Mouse (Mus musculus): ENCODE measurements around the gene Tnfsfm13.
A peak's percentile ranks its signal among the peaks of the same experiment; 100 is the strongest.
"Not testable (repeated sequence)": the region's sequence is repeated elsewhere in the genome, so short reads cannot be mapped to it uniquely, and the experiment has no call there.

Gene Tnfsfm13

DNA sequence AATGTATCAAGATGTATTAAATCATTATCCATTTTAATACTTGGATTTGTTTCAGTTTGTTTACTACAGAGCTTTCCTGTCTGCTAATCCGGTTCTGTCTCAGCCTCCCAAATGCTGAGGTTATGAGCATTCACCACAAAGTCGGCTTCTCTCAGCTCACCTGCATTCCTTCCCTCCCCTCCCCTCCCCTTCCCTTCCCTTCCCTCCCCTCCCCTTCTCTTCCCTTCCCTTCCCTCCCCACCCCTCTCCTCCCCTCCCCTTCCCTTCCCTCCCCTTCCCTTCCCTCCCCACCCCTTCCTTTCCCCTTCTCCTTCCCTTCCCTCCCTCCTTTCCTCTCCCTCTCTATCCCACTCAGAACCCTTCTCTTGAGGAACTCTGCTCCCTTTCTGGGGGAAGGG is 8.7 kb upstream of the Tnfsfm13 start:
- no peak for DNase-seq (ENCODE audit: low read depth, low spot score)

DNA sequence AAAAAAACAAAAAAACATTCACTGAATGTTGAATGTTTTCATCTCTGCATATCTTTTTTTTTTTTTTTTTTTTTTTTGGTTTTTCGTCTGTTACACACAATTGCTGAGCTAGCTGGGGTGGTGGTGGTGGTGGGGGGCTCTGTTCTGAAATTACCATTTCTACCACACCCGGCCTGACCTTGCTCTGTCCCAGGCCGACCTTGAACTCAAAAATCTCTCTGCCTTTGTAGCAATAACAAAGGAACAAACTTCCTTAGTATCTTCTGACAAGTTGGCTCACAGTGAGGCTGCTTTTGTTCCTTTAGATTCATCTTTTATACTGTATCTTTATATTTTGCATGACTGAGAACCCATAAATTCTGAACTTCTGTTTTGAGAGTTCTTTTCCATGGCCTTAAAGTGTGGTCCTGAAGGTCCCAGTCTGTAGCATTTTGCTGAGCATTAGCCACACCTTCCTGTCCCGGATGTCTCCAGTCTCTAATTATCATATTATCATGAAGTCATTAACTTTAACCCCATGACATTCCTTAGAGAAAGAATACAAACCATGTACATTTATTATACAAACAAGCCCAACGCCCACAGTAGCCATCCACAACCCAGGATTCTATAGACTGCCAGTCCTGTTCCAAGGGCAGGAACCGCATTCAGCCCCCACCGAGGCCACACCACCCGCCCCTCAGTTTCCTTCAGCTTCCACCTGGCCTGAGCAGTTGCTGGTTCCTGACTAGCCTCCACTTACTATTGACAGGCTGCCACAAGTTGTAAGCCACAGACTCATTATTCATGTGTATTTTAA is 8.1 kb upstream of the Tnfsfm13 start:
- DNase-seq (ENCODE audit: low read depth, low spot score) = no peak

DNA sequence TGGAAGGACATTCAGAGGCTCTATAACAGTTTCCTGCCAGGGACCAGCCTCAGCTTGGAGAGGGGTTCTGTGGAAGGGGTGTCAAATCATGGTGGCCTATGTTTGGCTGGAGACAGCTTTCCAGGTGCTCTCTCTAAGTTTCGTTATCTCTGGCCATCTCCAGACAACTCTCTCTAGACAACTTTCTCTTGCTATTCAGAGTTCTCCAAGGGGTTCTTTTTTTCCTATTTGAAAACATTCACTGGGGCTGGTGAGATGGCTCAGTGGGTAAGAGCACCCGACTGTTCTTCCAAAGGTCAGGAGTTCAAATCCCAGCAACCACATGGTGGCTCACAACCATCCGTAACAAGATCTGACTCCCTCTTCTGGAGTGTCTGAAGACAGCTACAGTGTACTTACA is 7.5 kb upstream of the Tnfsfm13 start:
- not testable (repeated sequence) for DNase-seq (ENCODE audit: low read depth, low spot score)

DNA sequence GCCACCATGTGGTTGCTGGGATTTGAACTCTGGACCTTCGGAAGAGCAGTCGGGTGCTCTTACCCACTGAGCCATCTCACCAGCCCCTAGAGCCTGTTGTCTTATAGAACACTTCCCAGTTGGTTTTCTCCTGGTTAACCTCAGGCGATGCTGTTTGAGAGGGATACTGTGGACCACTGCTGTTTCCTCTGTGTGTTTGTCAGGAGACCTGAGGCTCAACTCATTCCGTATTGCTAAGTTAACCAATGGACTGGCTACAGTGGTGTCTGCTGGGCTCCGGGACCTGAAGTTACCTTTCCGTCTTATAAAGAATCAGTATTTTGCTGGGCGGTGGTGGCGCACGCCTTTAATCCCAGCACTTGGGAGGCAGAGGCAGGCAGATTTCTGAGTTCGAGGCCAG is 7.0 kb upstream of the Tnfsfm13 start:
- not testable (repeated sequence) for DNase-seq (ENCODE audit: low read depth, low spot score)

DNA sequence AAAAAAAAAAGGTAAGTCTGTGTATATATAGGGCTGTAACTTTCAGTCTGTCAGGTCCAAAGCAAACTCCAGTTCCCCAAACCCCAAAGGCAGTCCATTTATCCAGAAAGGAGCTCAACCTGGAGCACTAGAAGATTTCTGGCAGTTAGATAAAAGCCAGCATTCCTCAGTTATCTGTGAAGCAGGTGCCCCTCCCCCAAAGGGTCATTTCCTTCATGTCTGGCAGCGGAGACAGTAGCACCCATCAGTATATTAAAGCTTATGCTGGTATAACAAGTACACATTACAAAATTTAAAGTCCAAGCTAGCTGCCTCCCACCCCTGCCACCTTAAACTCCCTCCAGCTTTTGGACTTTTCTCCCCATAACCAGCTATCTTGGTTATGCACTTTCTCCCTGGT is 3.7 kb upstream of the Tnfsfm13 start:
- DNase-seq (ENCODE audit: low read depth, low spot score) = no peak

DNA sequence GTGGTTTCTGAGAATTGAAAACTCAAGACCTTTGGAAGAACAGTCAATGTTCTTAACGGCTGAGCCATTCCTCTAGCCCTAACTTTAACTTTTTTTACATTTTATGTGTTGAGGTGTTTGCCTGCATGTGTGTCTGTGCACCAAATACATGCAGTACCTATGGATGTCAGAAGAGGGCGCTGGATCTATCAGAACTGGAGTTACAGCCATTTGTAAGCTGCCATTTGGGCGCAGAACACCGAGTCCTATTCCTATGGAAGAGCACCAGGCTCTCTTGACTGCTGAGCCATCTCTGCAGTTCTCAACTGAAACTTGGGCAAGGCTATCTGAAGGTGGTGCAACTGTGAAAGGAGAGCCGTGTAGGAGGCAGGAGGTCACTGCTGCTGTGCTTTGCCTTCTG is 2.7 kb upstream of the Tnfsfm13 start:
- DNase-seq (ENCODE audit: low read depth, low spot score) = no peak

DNA sequence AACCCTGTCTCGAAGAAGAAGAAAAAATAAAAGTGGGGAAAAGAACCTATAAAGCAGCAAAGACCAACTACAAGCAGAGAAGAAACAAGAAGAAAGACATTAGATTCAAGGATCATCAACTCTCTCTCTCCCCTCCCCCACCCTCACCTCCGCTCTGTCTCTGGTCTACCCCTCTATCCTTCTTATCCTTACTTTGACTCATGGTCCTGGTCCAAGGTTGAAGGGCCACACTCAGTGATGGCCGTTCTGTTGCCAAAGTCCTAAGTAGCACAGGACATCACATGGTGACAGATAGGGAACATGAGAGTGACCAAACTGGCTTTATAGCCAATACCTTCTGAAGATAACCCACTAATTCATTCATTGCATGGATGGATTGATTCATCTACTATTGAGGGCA is 1.5 kb upstream of the Tnfsfm13 start:
- no peak for DNase-seq (ENCODE audit: low read depth, low spot score)

DNA sequence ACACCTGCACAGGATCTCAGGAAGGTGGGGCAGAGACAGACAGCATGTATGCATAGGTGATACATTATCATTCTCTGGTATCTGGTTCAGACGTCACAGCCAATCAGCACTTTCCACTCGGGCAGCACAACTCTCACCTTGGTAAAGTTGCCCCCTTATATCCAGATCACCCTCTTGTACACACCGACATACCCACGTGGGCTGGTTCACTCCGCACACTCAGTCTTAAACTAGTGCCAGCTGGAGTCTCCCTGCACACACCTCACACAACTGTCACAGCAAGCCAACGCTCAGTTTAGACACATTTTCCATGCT is 895 bp downstream of the Tnfsfm13 start:
- DNase-seq (ENCODE audit: low read depth, low spot score) = no peak

DNA sequence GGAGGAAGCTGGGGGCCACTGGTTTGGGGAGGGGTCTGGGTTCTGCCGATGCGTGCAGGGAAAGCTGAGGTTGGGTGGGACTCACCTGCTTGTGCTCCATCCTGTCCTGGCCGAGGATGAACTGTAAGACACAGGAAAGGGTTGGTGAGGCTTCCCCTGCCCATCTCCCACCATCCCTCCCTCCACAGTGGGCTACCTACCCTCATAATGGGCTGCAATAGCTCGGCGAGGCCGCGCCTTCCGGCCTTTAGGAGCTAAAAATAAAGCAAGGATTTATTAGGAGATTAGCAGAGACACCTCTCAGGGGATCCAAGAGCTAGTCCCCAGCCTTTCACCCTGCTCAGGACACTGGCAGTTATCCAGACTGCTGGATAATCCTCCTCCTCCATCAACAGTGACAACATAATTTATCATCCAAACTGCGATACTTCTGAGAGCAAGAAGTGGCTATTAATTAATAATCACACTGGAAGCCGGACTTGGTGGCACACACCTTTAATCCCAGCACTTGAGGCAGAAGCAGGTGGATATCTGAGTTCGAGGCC is 2.4 kb downstream of the Tnfsfm13 start:
- DNase-seq (ENCODE audit: low read depth, low spot score) = no peak

DNA sequence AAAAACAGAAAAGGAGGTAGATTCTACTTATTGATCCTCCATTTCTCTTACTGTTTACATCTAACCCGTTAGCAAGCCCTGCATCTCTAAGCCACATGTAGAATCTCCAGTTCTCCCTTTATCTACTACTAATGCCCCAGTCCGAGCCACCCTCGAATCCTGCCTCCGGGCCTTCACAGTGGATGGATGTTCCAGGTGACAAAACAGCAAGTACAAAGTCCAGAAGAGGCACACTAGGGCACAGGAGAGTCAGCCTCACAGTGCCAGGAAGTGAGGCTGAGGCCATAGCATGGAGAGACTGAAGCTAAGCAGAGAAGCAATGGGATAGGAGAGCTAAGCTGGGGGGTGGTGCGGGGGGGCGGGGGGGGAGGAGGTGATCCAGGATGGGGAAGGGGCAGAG is 3.0 kb downstream of the Tnfsfm13 start:
- no peak for DNase-seq (ENCODE audit: low read depth, low spot score)

DNA sequence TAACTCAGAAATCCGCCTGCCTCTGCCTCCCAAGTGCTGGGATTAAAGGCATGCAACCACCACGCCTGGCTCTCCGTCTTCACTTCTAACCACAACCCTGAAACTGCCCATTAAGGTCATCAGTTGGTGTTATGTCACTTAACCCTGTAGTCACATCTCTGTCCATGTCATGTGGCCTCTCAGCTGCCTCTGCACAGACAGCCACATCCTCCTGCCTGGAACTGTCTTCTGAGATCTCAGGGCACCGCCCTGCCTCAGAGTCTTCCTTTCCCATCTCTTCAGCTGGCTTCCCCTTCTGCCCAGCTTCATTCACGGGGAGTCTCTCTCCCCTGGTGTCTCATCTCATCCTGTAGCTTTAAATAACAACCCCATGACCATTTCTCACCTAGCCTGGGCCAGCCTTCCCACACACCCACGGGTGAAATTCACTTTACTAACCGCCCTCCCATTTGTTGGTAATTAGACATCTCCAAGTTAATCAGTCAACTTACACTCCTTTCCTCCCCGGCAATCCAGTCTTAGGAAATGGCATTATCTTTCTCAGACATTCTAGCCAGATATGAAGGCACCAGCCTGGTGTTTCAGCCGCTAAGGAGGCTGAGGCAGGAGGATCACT is 3.6 kb downstream of the Tnfsfm13 start:
- DNase-seq (ENCODE audit: low read depth, low spot score) = no peak

DNA sequence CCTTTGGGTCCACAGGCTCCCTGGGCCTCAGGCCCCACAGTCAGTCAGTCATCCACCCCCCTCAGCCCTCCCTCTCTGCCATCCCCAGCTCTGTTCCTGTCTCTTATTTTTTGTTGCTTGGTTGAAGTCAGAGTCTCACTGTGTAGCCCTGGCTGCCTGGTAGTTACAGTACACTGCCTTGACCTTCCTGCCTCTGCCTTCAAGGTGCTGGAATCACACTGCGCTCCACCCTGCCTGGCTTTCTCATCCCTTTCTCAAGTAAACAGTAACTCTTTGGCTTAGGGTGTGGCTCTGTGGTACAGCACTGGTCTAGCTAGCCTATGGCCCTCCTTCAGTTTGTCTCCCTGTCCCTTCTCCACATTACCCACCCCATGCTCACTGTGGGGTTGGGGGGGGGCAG is 6.0 kb downstream of the Tnfsfm13 start:
- no peak for DNase-seq (ENCODE audit: low read depth, low spot score)

DNA sequence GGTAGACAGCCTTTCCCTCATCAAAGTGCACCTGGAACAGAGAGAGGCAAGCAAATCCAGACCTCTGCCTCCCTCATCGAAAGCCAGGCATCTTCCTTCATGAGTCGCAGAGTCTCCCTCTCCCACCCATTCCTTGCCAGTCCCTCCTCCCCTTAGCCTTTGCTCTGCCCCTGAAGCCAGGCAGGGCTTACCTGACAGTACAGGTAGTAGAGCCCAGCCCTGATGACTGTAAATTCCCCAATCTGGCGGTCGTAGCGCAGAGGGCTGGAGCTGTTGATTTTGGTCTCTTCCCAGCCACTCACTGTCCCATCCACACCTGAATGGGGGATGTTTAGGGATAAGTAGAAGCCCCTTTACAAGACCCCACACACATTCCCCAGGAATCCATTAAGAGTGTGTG is 8.8 kb downstream of the Tnfsfm13 start:
- no peak for DNase-seq (ENCODE audit: low read depth, low spot score)

DNA sequence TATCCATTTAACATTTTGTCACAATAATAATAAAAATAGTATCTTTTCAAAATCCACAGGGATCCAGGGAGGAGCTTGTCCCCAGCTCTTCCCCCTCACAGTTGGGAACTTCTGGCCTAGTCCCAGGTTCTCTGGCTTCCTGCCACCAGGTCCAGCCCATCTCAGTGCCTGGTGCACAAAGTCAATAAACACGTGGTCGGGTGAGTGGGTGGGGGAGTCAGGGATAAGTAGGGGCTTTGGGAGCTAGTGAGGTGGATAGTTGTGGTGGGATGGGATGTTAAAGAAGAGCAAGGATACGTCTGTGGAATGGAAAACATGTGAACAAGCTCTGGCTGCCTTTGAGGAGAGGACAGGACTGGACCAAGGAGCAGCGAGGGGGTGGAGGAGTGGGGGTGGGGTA is 9.5 kb downstream of the Tnfsfm13 start:
- no peak for DNase-seq (ENCODE audit: low read depth, low spot score)

DNA sequence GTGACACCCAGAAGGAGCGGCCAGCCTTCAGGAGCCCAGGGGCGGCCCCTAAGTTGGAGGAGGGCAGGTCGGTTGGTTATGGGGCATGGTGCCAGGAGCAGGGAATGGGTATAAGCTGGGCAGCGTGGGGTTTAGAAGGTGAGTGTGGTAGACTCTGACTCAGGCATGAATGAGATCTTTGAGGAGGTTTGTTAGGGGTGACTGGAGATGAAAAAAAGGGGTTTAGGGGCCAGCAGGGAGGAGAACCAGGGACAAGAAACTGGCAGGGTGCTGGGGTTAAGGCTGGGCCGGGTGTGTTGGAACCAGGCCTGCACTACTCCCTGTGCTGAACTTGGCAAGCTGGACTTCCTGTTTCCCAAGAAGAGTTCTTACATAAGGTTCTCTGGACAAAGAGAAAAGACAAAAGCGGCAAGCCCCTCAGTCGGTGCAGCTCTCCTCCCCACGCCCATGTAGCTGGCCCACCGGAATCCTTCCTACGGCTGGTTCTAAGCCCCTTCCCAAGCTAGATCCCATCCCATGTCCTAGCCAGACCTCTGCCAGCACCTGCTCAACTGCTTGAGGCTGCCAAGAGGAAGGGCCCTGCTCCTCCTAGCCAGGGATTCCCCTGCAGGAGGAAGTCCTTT is 10.3 kb downstream of the Tnfsfm13 start, which contains the start of gene Tnfsf13:
Gene Tnfsf13 (minus strand): TSS at position 259 of the 623 bp plus-strand sequence.
- no peak for DNase-seq (ENCODE audit: low read depth, low spot score)

DNA sequence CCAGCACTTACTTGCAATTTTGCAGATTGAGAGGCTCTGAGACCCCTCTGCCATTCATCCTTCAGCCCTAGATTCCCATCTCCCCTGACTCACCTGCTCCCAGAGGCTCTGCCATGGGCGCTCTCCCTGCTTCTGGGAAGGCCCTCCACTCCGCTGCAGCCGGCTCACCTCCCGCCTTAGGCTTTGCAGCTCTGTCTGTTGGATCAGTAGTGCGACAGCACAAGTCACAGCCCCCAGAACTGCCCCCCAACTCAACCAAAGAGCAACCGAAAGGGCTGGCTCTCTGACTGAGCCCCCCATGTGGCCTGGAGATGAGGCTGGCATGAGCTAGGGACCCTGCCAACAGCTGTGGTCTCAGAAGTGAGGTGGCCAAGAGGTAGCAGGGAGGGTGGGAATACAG is 11.0 kb downstream of the Tnfsfm13 start:
- DNase-seq (ENCODE audit: low read depth, low spot score) = no peak

DNA sequence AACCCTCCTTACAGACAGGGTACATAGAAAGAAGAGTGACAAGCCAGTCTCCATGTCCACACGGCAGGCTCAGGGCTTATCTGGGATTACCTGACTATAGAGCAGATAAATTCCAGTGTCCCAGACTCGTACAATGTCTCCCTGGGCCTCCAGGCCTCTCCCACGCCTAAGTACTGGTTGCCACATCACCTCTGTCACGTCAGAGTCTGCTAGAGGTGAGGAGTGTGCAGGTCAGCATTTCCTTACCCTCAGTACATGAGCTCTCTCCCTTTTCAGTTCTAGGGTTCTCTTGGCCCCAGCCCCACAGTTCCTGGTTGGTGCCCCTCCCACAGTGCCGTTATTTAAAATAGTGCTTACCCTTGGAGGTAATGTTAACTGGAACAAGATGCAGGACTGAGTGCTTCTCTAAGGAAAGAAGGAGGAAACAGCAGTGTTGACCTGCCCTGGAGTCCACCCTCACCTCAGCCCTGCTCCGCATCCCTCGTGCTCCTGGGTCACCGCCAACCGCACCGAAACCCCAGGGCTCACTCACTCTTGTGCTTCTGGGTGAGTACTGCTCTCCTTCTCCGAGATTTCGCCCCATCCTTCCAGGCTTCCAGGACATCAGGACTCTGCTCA is 11.7 kb downstream of the Tnfsfm13 start:
- DNase-seq (ENCODE audit: low read depth, low spot score) = no peak

DNA sequence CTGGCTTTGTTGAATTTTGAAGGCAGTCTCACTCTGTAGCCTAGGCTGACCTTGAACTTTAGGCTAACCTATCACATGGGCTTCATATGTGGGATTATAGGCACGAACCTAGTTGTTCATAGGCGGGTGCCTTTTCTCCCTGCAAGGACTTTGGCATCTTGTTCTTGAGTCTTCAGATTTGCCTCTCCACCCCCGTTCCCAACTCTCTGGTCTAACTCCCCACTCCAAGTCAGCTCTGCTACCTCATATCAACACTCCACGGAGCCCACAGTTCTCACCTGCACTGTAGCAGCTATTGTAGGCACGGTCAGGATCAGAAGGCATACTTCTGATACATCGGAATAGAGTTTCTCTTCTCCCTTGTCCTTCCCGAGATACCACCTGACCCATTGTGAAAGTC is 12.3 kb downstream of the Tnfsfm13 start:
- DNase-seq (ENCODE audit: low read depth, low spot score) = no peak

DNA sequence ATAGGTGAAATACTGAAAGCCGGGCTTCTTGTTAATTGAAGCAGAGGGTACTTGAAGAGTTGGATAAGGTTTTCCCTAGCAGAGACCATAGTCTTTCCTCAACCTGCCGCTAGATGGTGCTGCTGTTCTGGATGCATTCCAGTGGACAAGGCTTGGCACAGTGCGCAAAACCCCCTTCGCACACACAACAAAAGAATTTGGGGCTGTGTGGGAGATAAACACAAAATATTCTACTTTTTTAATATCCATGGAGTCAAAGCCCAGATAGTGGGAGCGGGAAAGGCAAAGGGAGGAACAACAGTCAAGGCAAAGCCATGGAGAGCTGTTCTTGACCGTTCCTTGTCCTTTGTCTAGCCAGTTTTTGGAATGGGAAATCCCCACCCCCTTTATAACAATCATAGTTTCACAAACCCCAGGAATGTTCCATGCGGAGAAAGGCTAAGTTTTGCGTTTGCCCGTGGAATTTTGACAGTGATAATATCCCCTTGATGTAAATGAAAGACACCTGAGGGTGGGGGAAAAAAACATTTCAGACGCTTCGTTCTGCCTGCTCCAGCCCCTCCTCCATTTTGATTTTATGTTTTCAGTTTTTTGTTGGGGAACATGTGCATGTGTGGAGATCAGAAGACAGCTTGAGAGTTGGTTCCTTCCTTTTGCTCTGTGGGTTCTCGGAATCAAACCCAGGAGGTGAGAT is 12.9 kb downstream of the Tnfsfm13 start:
- peak; percentile 97 for DNase-seq (ENCODE audit: low read depth, low spot score)

DNA sequence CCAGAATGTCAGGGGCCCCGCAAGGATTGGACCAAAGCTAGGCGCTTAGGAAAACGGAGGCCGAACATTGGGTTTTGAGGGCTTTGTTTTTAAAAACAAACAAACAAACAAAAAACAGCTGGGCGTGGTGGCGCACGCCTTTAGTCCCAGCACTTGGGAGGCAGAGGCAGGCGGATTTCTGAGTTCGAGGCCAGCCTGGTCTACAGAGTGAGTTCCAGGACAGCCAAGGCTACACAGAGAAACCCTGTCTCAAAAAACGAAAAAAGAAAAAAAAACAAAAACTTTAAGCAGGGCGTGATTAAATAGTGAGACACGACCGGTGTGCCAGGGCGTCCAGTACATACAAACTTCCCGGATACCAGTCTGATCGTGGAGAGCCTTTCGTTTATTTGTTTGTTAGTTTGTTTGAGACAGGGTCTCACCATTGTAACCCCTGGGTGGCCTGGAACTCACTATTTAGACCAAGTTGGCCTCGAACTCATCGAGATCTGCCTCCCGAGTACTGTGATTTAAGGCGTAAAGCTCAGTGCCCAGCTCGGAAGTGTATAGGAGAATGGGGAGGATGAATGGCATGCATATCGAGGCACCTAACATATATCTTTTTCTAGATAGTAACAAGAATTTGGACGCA is 13.6 kb downstream of the Tnfsfm13 start:
- DNase-seq (ENCODE audit: low read depth, low spot score) = no peak

All from forelimb bud, embryonic 11.5 days (tissue).